Mouse (Mus musculus) heart, embryonic 13.5 days (tissue): Measurements from ENCODE around the gene Micu1. TPM values are rescaled to one million over a fixed set of nuclear protein-coding genes. Genes with fewer than 3 reads are reported as not detected.

Experiments used
- ATAC-seq: fragments of 200-750 bp; cut with Nextera tagmentation; 2 replicates; pipeline ENCODE4 v1.8.0; 2017; ENCODE audit warnings: moderate TSS enrichment; ENCODE audit not compliant: insufficient number of reproducible peaks, low FRiP score, low TSS enrichment; ENCODE audit errors: extremely low read depth
- H3K27ac ChIP-seq: fragments of 300-500 bp; sonication (generic); replicated peaks from 2 replicates; pipeline ENCODE4 v1.5.1; 2015; ENCODE audit warnings: moderate library complexity, mild to moderate bottlenecking, inconsistent platforms
- H3K27me3 ChIP-seq: fragments of 300-500 bp; sonication (generic); replicated peaks from 2 replicates; pipeline ENCODE4 v1.6.1; 2015; ENCODE audit warnings: mild to moderate bottlenecking, inconsistent platforms
- H3K36me3 ChIP-seq: fragments of 300-500 bp; sonication (generic); 2 replicates; pipeline ENCODE4 v1.6.1; 2015; ENCODE audit warnings: mild to moderate bottlenecking, inconsistent platforms
- H3K4me1 ChIP-seq: fragments of 300-500 bp; sonication (generic); 2 replicates; pipeline ENCODE4 v1.6.1; 2015; ENCODE audit warnings: inconsistent platforms
- H3K4me2 ChIP-seq: fragments of 300-500 bp; sonication (generic); 2 replicates; pipeline ENCODE4 v1.6.1; 2015; ENCODE audit warnings: inconsistent platforms, mild to moderate bottlenecking, moderate library complexity
- H3K4me3 ChIP-seq: fragments of 300-500 bp; sonication (generic); 2 replicates; pipeline ENCODE4 v1.5.1; 2015; ENCODE audit warnings: moderate library complexity, mild to moderate bottlenecking, inconsistent platforms
- H3K9ac ChIP-seq: fragments of 300-500 bp; sonication (generic); 2 replicates; pipeline ENCODE4 v1.6.1; 2015; ENCODE audit warnings: inconsistent platforms, mild to moderate bottlenecking, moderate library complexity
- H3K9me3 ChIP-seq: fragments of 300-500 bp; sonication (generic); 2 replicates; pipeline ENCODE4 v1.6.1; 2016; ENCODE audit warnings: inconsistent platforms
- WGBS: fragments of 180-500 bp; shearing (Covaris S2); methylation state at CpG from one replicate; pipeline ENCODE4 v1.1.7; 2015; ENCODE audit warnings: mixed read lengths; 5-methylcytosine and 5-hydroxymethylcytosine counted together
- polyA plus RNA-seq: library from polyadenylated mRNA; unstranded; fragments of >200 nt; fragmentation: Nextera tagmentation; extraction: Ambion mirVana; gene quantifications from 2 replicates; pipeline ENCODE4 v1.2.1, GENCODE M21; 2015

The Micu1 gene
- polyA plus RNA-seq, 1 experiment from 2014 or later = 43.5 TPM

GRCm38 (mm10) chr10:59835301-59836155, 133.3 kb downstream of the Micu1 start:
- Histone ChIP-seq H3K4me2 (no peak overlapping the region), H3K9me3 (0 out of 2 replicates have a peak, but pooled peaks cover 8% of the 10 kb centered on the region), H3K4me3 (no peak overlapping the region), H3K36me3 (peaks cover 25% of the 10 kb centered on the region), H3K4me1 (no peaks in the 10 kb centered on the region; the same call in 1 of the 2 replicates), H3K9ac (no peak overlapping the region), H3K27ac (no peak overlapping the region), H3K27me3 (no peaks in the 10 kb centered on the region)
- ATAC-seq = no peak
- WGBS = 76% methylated on average over 14 of the region's 14 CpGs

DNA sequence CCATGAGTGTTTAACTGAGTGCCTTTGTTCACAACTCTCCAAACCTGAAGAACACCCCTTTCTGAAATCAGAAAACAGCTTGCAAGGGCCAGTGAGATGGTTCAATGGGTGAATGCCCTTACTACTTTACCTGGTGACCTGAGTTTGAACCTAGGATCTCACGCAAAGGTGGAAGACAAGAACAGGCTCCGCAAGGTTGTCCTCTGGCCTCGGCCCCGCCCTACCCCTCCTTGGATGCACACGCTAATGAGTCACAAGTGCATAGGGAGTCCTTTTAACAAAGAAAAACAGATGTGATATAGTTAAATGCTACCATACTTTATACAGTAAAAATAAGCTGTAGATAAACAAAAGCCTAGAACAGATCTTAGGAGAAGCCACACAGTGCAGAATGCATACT, 135.2 kb downstream of the Micu1 start:
- H3K27me3 ChIP-seq = no peaks in the 10 kb centered on the region
- no peak overlapping the region for H3K27ac ChIP-seq
- H3K36me3 ChIP-seq = peaks cover 35% of the 10 kb centered on the region
- no peak overlapping the region for H3K4me3 ChIP-seq
- no peak for ATAC-seq
- H3K9me3 ChIP-seq = 0 out of 2 replicates have a peak, but pooled peaks cover 8% of the 10 kb centered on the region
- H3K4me1 ChIP-seq = no peaks in the 10 kb centered on the region
- H3K4me2 ChIP-seq = no peak overlapping the region
- no peak overlapping the region for H3K9ac ChIP-seq
- WGBS = 90% methylated on average over 5 of the region's 5 CpGs

- Histone ChIP-seq H3K4me1 (peaks cover 3% of the 10 kb centered on the region; the same call in 1 of the 2 replicates), H3K27ac (no peak overlapping the region), H3K36me3 (peaks cover 24% of the 10 kb centered on the region), H3K9ac (no peak overlapping the region), H3K9me3 (no peaks in the 10 kb centered on the region), H3K4me2 (no peak overlapping the region), H3K27me3 (no peaks in the 10 kb centered on the region), H3K4me3 (no peak overlapping the region)
- no peak for ATAC-seq
- WGBS = 91% methylated on average over 8 of the region's 8 CpGs
These were observed 139.2 kb downstream of the Micu1 start for GRCm38 (mm10) chr10:59841434-59841833.

DNA sequence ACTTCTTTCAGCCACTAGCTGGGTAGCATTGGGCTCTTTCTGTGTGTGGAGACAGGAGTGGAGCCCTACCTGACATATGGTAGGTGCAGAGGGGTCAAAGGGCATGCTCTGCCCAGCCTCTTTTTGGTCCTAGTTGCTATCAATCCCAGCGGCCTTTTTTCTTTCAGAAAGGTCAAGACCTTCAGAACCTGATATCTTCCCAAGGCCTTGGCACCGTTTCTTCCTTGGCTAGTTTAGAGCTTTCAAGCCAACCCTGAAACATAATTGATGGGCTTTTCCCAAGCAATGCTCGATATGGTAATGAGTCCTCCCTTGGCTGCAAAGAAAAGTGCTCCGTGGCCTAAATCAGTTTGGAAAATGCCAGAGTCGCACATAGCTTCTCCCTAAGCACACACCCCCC, 140.8 kb downstream of the Micu1 start:
- Histone ChIP-seq H3K9ac (no peak overlapping the region), H3K9me3 (no peaks in the 10 kb centered on the region), H3K4me2 (no peak overlapping the region), H3K4me1 (peaks cover 3% of the 10 kb centered on the region; the same call in 1 of the 2 replicates), H3K36me3 (peaks cover 21% of the 10 kb centered on the region), H3K4me3 (no peak overlapping the region), H3K27me3 (no peaks in the 10 kb centered on the region), H3K27ac (no peak overlapping the region)
- ATAC-seq = no peak
- 49% methylated on average over 5 of the region's 5 CpGs for WGBS

DNA sequence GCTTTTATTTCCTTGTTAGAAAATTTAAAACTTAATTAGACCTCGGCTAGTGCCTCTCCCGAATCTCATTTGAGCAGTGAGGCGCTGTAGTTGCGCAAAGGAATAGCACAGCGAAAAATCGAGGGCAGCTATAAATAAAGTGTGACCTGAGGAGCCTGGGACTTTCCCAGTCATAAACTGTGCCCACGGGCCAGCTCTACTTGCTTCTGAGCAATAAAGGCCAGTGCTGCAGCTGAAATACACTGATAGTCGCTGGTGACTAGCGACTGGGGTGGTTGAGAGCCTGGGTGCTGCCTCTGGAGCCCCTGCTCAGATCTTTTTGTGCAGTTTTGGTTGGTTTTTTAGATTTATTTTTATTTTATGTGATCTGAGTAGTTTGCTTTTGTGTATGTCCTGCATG, 142.4 kb downstream of the Micu1 start:
- Histone ChIP-seq H3K27ac (no peak overlapping the region), H3K27me3 (no peaks in the 10 kb centered on the region), H3K36me3 (peaks cover 19% of the 10 kb centered on the region), H3K4me3 (no peak overlapping the region), H3K4me2 (no peak overlapping the region), H3K4me1 (peaks cover 6% of the 10 kb centered on the region), H3K9ac (no peak overlapping the region), H3K9me3 (no peaks in the 10 kb centered on the region)
- WGBS = 67% methylated on average over 9 of the region's 9 CpGs
- ATAC-seq = no peak

- WGBS = 72% methylated on average over 6 of the region's 6 CpGs
- Histone ChIP-seq H3K9me3 (no peaks in the 10 kb centered on the region), H3K4me2 (no peak overlapping the region), H3K9ac (no peak overlapping the region), H3K27ac (no peak overlapping the region), H3K4me3 (no peak overlapping the region), H3K27me3 (no peaks in the 10 kb centered on the region), H3K4me1 (peaks cover 6% of the 10 kb centered on the region), H3K36me3 (peaks cover 8% of the 10 kb centered on the region)
- ATAC-seq = no peak
These were observed 144.1 kb downstream of the Micu1 start for GRCm38 (mm10) chr10:59846416-59846815.

DNA sequence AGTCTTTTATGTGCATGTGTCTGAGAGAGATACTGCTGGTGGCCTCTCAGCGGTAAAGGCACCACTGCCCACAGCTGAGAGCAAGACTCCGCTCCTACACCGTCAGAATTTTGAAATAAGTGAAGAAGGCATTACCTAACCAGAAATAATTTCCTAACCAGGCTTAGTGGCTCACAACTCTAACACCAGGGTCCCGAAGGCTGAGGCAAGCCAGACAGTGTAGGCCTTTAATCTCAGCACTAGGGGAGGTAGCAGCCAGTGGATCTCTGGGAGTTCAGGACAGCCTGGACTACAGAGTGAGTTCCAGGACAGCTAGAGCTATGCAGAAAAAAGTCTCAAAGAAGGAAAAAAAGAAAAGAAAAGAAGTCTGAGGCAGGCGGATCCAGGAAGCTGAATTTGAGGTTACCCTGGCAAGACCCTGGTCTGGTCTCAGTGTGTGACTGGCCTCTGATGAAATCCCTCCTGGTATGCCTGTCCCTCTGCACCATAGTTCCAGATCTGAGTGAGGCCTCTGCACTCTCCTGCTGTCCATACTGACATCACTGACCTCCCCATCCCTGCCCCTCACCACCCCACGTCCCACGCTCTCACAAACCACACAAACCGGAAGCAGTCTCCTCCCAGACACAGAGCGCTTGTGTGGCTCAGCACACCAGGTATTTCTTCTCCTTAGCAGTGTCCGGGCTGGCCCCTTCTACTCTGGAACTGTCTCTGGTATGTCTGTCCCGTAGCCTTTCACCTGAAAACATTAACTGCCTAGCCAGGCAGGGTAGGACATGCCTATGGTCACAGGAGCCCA, 146.0 kb downstream of the Micu1 start:
- Histone ChIP-seq H3K9me3 (no peaks in the 10 kb centered on the region), H3K4me3 (no peak overlapping the region), H3K9ac (no peak overlapping the region), H3K4me1 (peaks cover 6% of the 10 kb centered on the region), H3K4me2 (no peak overlapping the region), H3K27me3 (no peaks in the 10 kb centered on the region), H3K27ac (no peak overlapping the region), H3K36me3 (no peaks in the 10 kb centered on the region)
- no peak for ATAC-seq
- whole genome bisulfite sequencing = 67% methylated on average over 11 of the region's 11 CpGs

GRCm38 (mm10) chr10:59848953-59849352, 146.7 kb downstream of the Micu1 start:
- no peak overlapping the region for H3K4me2 ChIP-seq
- no peak overlapping the region for H3K27ac ChIP-seq
- WGBS = 60% methylated on average over 9 of the region's 9 CpGs
- H3K9ac ChIP-seq = no peak overlapping the region
- H3K27me3 ChIP-seq = no peaks in the 10 kb centered on the region
- no peaks in the 10 kb centered on the region for H3K9me3 ChIP-seq
- no peak overlapping the region for H3K4me3 ChIP-seq
- ATAC-seq = no peak
- H3K4me1 ChIP-seq = peaks cover 6% of the 10 kb centered on the region
- H3K36me3 ChIP-seq = no peaks in the 10 kb centered on the region

DNA sequence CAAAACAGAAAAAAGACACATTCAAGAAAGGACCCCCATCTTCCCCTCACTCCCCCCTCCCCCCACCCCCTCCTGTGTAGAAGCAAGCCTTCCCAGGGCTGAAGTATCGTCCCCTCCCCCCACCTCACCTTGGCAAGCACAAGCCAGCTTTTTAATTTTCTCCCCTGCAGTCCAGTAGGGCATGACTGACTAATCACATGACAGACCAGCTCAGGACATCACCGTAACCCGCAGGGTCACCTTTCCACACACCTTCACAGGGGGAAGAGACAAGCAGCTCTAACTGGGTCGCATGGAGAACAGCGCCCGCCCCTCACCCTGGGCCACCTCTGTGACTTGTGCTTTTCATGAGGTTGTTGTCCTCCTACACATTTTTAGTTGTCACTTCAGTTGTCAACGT, 147.1 kb downstream of the Micu1 start:
- ATAC-seq = no peak
- H3K4me3 ChIP-seq = no peak overlapping the region
- H3K27me3 ChIP-seq = no peaks in the 10 kb centered on the region
- H3K4me1 ChIP-seq = peaks cover 6% of the 10 kb centered on the region
- no peak overlapping the region for H3K4me2 ChIP-seq
- H3K9me3 ChIP-seq = no peaks in the 10 kb centered on the region
- no peak overlapping the region for H3K27ac ChIP-seq
- H3K36me3 ChIP-seq = no peaks in the 10 kb centered on the region
- no peak overlapping the region for H3K9ac ChIP-seq
- 82% methylated on average over 7 of the region's 7 CpGs for WGBS

- Histone ChIP-seq H3K4me3 (no peak overlapping the region), H3K4me1 (no peaks in the 10 kb centered on the region), H3K36me3 (no peaks in the 10 kb centered on the region), H3K9ac (no peak overlapping the region), H3K4me2 (no peak overlapping the region), H3K9me3 (no peaks in the 10 kb centered on the region), H3K27ac (no peak overlapping the region), H3K27me3 (no peaks in the 10 kb centered on the region)
- WGBS = 81% methylated on average over 5 of the region's 5 CpGs
- no peak for ATAC-seq
These were observed 154.9 kb downstream of the Micu1 start for GRCm38 (mm10) chr10:59857157-59857556.

- 82% methylated on average over 9 of the region's 9 CpGs for WGBS
- Histone ChIP-seq H3K4me1 (peaks cover 13% of the 10 kb centered on the region), H3K27me3 (no peaks in the 10 kb centered on the region), H3K36me3 (0 out of 2 replicates have a peak, but pooled peaks cover 4% of the 10 kb centered on the region), H3K27ac (no peak overlapping the region), H3K9me3 (no peaks in the 10 kb centered on the region), H3K4me2 (no peak overlapping the region), H3K4me3 (no peak overlapping the region), H3K9ac (no peak overlapping the region)
- no peak for ATAC-seq
These were observed 158.4 kb downstream of the Micu1 start for GRCm38 (mm10) chr10:59860684-59861083.
